Mouse (Mus musculus) liver, postnatal 0 days (tissue): ENCODE measurements around the gene Cep55.

ENCODE experiments used
- CTCF ChIP-seq: sonication (generic); IDR thresholded peaks from 2 replicates; pipeline ENCODE4 v1.5.1; 2016; ENCODE audit warnings: antibody characterized with exemption, low read depth
- EP300 ChIP-seq: IDR thresholded peaks from 2 replicates; pipeline ENCODE4 v1.6.1; 2016; ENCODE audit warnings: antibody characterized with exemption, low read depth, mild to moderate bottlenecking

DNA sequence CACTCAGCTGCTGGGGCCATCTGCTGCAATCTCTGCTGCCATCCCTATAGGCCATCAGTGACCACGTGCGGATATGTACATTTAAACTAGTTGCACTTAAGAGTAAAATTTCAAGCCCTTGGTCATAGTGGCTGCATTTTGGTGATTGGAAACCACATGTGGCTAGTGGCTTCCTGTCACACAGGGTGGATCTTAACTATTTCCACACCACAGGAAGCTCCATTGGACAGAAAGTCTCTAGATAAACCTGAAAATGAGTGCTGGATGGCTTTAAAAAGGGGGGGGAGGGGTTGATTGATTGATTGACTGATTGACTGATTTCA lies 21.1 kb upstream of the Cep55 start:
- no peak for TF ChIP-seq CTCF
- no peak for TF ChIP-seq EP300
